Mouse (Mus musculus): Measurements from ENCODE around the gene Arhgap40. TPM values are rescaled to one million over a fixed set of nuclear protein-coding genes. Genes with fewer than 3 reads are reported as not detected.

Arhgap40 gene
- polyA plus RNA-seq, 1 experiment from 2014 or later: 1.7 TPM

DNA sequence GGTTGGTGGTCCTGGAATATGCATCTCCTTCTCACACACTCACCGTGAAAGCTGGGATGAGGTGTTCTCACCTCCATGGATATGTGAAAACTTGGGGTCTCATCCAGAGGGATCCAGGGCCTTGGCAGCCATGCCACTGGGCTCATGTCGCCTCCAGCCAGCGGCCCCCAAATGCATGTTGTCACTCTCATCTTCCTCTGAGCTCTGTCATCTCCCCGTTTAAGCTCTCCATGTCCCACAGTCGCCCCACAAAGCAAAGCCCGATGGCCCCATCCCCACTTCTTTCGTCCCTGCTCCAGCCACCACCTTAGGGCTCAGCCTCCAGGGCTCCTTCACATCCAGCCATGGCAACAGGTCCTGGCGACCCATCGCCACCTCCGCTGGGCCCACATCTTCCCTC lies 5.5 kb upstream of the Arhgap40 start:
- H3K27ac ChIP-seq (ENCODE audit: low read length): no peak overlapping the region
- no peaks in the 10 kb centered on the region for H3K4me1 ChIP-seq (ENCODE audit: control insufficient read depth, insufficient read depth, low read length)
- H3K4me3 ChIP-seq (ENCODE audit: low read depth, low read length): no peak overlapping the region
- no peaks in the 10 kb centered on the region for H3K27me3 ChIP-seq (ENCODE audit: control insufficient read depth, insufficient read depth, low read length)
- H3K9me3 ChIP-seq (ENCODE audit: control insufficient read depth, low read depth, low read length): no peaks in the 10 kb centered on the region
- H3K4me2 ChIP-seq (replicated peaks; ENCODE audit: low read depth, low read length): no peak overlapping the region
- H3K9ac ChIP-seq (replicated peaks; ENCODE audit: low read depth, low read length): no peak overlapping the region
- H3K36me3 ChIP-seq (ENCODE audit: control insufficient read depth, insufficient read depth, low read length): no peaks in the 10 kb centered on the region
- no peak for ATAC-seq (ENCODE audit: insufficient number of reproducible peaks, insufficient read depth, low FRiP score, low read depth)
- 93% methylated on average over 10 of the region's 10 CpGs for WGBS

DNA sequence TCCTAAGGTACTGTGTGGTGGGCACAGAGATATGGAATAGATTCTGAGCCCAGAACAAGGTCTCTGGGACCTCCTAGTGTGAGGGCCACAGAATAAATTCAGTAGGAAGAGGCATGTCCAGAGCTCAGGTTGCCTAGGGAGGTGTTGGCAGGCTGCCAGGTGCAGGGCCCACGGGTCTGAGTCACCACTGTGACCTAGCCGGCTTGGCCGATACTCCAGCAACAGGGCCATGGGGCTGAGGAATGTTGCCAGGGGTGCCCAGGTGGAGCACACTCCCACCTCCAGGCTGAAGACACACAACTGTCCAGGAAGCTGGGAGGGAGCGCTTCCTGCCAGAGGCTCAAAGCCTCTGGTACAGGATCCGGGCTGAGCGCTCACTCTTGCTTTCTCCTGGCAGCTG lies 1.9 kb upstream of the Arhgap40 start:
- H3K4me1 ChIP-seq (ENCODE audit: control insufficient read depth, insufficient read depth, low read length): no peaks in the 10 kb centered on the region
- no peak overlapping the region for H3K9ac ChIP-seq (replicated peaks; ENCODE audit: low read depth, low read length)
- no peaks in the 10 kb centered on the region for H3K9me3 ChIP-seq (ENCODE audit: control insufficient read depth, low read depth, low read length)
- WGBS: 63% methylated on average over 6 of the region's 6 CpGs
- H3K4me3 ChIP-seq (ENCODE audit: low read depth, low read length): no peak overlapping the region
- no peaks in the 10 kb centered on the region for H3K27me3 ChIP-seq (ENCODE audit: control insufficient read depth, insufficient read depth, low read length)
- ATAC-seq (ENCODE audit: insufficient number of reproducible peaks, insufficient read depth, low FRiP score, low read depth): peak; percentile 68
- no peaks in the 10 kb centered on the region for H3K36me3 ChIP-seq (ENCODE audit: control insufficient read depth, insufficient read depth, low read length)
- H3K27ac ChIP-seq (ENCODE audit: low read length): no peak overlapping the region
- H3K4me2 ChIP-seq (replicated peaks; ENCODE audit: low read depth, low read length): no peak overlapping the region

DNA sequence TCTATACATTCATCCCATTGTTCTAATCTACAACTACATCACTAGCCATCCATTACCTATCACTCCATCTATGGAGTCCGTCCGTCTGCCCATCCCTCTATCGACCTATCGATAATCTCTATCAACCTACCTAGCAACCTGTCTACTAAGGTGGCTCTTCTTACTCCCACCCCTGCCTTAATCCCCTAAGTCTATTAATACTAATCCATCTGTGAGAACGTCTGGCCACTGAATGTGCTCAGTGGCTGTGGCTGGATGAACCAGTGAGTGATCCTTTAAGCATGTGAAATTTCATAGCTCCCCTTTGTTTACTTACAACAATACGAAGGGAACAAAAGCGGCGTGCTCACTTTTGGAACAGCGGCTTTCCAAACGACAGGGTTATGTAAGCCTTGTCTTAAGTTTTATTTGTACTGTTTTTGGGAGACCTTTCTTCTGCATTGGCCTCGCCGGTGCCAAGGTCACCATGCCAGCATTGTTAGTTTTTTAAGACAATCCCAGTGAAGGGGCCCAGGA lies 1.3 kb downstream of the Arhgap40 start:
- ATAC-seq (ENCODE audit: insufficient number of reproducible peaks, insufficient read depth, low FRiP score, low read depth): no peak
- Histone ChIP-seq H3K36me3 (ENCODE audit: control insufficient read depth, insufficient read depth, low read length) (no peaks in the 10 kb centered on the region), H3K27me3 (ENCODE audit: control insufficient read depth, insufficient read depth, low read length) (no peaks in the 10 kb centered on the region), H3K4me1 (ENCODE audit: control insufficient read depth, insufficient read depth, low read length) (no peaks in the 10 kb centered on the region), H3K27ac (ENCODE audit: low read length) (no peak overlapping the region), H3K9me3 (ENCODE audit: control insufficient read depth, low read depth, low read length) (no peaks in the 10 kb centered on the region), H3K9ac (replicated peaks; ENCODE audit: low read depth, low read length) (no peak overlapping the region), H3K4me3 (ENCODE audit: low read depth, low read length) (no peak overlapping the region), H3K4me2 (replicated peaks; ENCODE audit: low read depth, low read length) (no peak overlapping the region)
- 65% methylated on average over 12 of the region's 12 CpGs for WGBS

DNA sequence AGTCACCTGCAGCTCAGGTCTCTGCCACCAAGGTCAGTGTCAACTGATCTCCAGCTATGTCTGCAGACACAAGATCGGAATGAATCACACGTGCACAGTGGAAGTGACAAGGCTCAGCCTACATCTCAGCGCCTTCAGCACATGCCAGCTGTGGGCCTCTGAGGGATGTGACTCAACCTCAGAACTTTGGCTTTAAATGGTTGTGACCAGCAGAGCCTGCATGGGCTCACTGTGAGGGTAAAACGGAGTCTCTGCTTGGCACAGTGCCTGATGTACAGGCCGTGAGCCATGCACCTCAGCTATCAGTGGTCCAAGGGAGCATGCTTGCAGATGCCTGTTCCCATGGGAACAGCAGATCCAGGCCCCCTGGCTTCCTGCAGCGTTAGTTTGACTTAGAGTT lies 6.0 kb downstream of the Arhgap40 start:
- Histone ChIP-seq H3K27me3 (ENCODE audit: control insufficient read depth, insufficient read depth, low read length) (no peaks in the 10 kb centered on the region), H3K4me1 (ENCODE audit: control insufficient read depth, insufficient read depth, low read length) (no peaks in the 10 kb centered on the region), H3K4me2 (replicated peaks; ENCODE audit: low read depth, low read length) (no peak overlapping the region), H3K9me3 (ENCODE audit: control insufficient read depth, low read depth, low read length) (no peaks in the 10 kb centered on the region), H3K9ac (replicated peaks; ENCODE audit: low read depth, low read length) (no peak overlapping the region), H3K27ac (ENCODE audit: low read length) (no peak overlapping the region), H3K4me3 (ENCODE audit: low read depth, low read length) (no peak overlapping the region), H3K36me3 (ENCODE audit: control insufficient read depth, insufficient read depth, low read length) (no peaks in the 10 kb centered on the region)
- 55% methylated on average over 6 of the region's 6 CpGs for WGBS
- no peak for ATAC-seq (ENCODE audit: insufficient number of reproducible peaks, insufficient read depth, low FRiP score, low read depth)

DNA sequence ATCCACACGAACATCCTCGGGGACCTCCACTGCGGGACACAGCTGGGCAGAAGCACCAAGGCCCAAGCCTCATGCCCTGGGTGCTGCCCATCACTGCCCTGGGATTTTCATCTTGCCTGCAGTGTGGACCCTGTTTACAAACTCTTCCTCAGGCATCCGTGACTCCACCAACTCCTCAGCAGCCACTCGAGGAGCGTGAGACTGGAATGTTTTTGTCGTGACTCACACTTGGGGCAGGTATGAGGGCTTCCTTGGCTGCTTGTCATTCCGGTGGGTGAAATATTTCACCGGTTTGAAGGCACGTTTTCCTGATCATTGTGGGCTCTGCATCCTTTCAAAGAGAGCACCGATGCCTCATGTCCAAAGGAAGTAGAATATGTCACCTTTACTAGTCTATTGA lies 6.5 kb downstream of the Arhgap40 start:
- Histone ChIP-seq H3K9me3 (ENCODE audit: control insufficient read depth, low read depth, low read length) (no peaks in the 10 kb centered on the region), H3K4me1 (ENCODE audit: control insufficient read depth, insufficient read depth, low read length) (no peaks in the 10 kb centered on the region), H3K27me3 (ENCODE audit: control insufficient read depth, insufficient read depth, low read length) (no peaks in the 10 kb centered on the region), H3K4me3 (ENCODE audit: low read depth, low read length) (no peak overlapping the region), H3K4me2 (replicated peaks; ENCODE audit: low read depth, low read length) (no peak overlapping the region), H3K27ac (ENCODE audit: low read length) (no peak overlapping the region), H3K9ac (replicated peaks; ENCODE audit: low read depth, low read length) (no peak overlapping the region), H3K36me3 (ENCODE audit: control insufficient read depth, insufficient read depth, low read length) (no peaks in the 10 kb centered on the region)
- ATAC-seq (ENCODE audit: insufficient number of reproducible peaks, insufficient read depth, low FRiP score, low read depth): no peak
- WGBS: 57% methylated on average over 11 of the region's 11 CpGs

DNA sequence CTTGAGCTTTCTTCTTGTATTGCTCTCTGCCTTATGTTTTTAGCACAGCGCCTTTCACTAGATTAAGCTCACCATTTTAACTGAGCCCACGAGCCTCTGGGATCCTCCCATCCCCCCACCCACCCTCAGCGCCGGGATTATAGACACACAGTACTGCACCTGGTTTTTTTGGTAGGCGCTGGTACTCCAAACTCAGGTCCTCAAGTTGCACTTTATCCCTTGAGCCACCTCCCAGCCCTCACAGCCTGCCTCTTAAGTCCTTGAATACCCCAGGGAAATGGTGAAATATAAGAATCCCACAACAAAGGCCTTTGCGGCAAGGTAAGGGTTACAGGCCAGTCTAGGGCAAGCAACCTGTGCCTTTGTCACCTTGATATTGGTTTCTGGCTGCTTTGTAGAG lies 7.2 kb downstream of the Arhgap40 start:
- Histone ChIP-seq H3K4me1 (ENCODE audit: control insufficient read depth, insufficient read depth, low read length) (no peaks in the 10 kb centered on the region), H3K36me3 (ENCODE audit: control insufficient read depth, insufficient read depth, low read length) (no peaks in the 10 kb centered on the region), H3K4me2 (replicated peaks; ENCODE audit: low read depth, low read length) (no peak overlapping the region), H3K9me3 (ENCODE audit: control insufficient read depth, low read depth, low read length) (no peaks in the 10 kb centered on the region), H3K27me3 (ENCODE audit: control insufficient read depth, insufficient read depth, low read length) (no peaks in the 10 kb centered on the region), H3K9ac (replicated peaks; ENCODE audit: low read depth, low read length) (no peak overlapping the region), H3K4me3 (ENCODE audit: low read depth, low read length) (no peak overlapping the region), H3K27ac (ENCODE audit: low read length) (no peak overlapping the region)
- ATAC-seq (ENCODE audit: insufficient number of reproducible peaks, insufficient read depth, low FRiP score, low read depth): no peak
- 83% methylated on average over 6 of the region's 6 CpGs for WGBS

DNA sequence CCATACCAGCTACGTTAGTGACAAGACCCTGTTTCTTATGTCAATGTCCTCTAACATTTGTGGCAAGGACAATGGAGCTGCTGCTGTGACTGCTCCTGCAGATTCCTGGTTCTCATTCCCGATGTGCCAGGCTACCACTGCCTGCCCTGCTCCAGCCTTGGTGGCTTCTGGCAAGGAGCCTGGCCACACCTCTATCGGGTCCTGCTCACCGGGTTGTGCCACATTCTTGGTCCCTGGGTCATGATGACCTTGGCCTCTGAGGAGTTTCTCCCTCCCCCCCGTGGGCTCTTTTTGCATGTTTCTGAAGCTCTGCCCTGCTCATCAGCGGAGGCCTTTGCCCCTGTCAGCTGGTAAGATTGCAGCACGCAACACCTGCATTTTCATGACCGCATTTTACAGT lies 10.5 kb downstream of the Arhgap40 start:
- no peak for ATAC-seq (ENCODE audit: insufficient number of reproducible peaks, insufficient read depth, low FRiP score, low read depth)
- 74% methylated on average over 8 of the region's 8 CpGs for WGBS
- no peak overlapping the region for H3K4me2 ChIP-seq (replicated peaks; ENCODE audit: low read depth, low read length)
- H3K9ac ChIP-seq (replicated peaks; ENCODE audit: low read depth, low read length): no peak overlapping the region
- no peaks in the 10 kb centered on the region for H3K4me1 ChIP-seq (ENCODE audit: control insufficient read depth, insufficient read depth, low read length)
- H3K9me3 ChIP-seq (ENCODE audit: control insufficient read depth, low read depth, low read length): no peaks in the 10 kb centered on the region
- no peak overlapping the region for H3K27ac ChIP-seq (ENCODE audit: low read length)
- no peak overlapping the region for H3K4me3 ChIP-seq (ENCODE audit: low read depth, low read length)
- H3K36me3 ChIP-seq (ENCODE audit: control insufficient read depth, insufficient read depth, low read length): no peaks in the 10 kb centered on the region
- no peaks in the 10 kb centered on the region for H3K27me3 ChIP-seq (ENCODE audit: control insufficient read depth, insufficient read depth, low read length)

DNA sequence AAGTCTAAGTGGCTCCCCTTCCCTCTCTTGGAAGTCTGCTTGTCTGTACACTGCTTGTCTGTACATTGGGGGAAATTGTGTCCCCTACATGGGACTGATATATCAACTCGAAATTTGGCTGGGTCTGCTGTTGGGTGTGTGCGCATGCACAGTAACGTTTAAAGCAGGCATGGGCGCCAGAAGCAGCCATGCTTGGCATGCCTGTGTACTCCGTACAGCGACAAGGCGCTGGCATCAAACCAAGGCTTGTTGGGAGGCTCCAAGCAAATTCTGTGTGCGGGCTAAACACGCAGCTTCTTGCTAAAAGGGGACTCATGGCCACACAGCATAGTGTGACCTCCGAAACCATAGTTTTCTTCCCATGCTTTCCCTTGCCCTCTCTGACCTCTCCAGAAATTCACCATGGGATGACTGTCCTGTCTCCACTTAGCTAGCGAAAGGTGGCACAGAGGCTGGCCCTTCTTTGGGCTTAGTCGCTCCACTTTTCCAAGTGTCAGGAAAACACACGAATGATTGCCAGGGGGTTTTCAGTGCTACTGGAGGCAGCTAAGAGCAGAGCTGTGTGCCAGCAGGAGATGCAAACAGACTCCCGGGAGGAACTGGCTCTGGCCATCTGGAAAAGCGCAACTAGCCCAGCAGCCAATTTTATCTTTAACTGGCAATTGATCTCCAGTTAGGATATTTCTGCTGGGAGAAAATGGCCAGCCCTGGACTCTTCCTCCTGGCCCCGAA lies 11.7 kb downstream of the Arhgap40 start:
- Histone ChIP-seq H3K4me3 (ENCODE audit: low read depth, low read length) (no peak overlapping the region), H3K9ac (replicated peaks; ENCODE audit: low read depth, low read length) (no peak overlapping the region), H3K4me1 (ENCODE audit: control insufficient read depth, insufficient read depth, low read length) (no peaks in the 10 kb centered on the region), H3K27me3 (ENCODE audit: control insufficient read depth, insufficient read depth, low read length) (no peaks in the 10 kb centered on the region), H3K36me3 (ENCODE audit: control insufficient read depth, insufficient read depth, low read length) (no peaks in the 10 kb centered on the region), H3K4me2 (replicated peaks; ENCODE audit: low read depth, low read length) (no peak overlapping the region), H3K9me3 (ENCODE audit: control insufficient read depth, low read depth, low read length) (no peaks in the 10 kb centered on the region), H3K27ac (ENCODE audit: low read length) (no peak overlapping the region)
- no peak for ATAC-seq (ENCODE audit: insufficient number of reproducible peaks, insufficient read depth, low FRiP score, low read depth)
- 84% methylated on average over 16 of the region's 16 CpGs for WGBS

DNA sequence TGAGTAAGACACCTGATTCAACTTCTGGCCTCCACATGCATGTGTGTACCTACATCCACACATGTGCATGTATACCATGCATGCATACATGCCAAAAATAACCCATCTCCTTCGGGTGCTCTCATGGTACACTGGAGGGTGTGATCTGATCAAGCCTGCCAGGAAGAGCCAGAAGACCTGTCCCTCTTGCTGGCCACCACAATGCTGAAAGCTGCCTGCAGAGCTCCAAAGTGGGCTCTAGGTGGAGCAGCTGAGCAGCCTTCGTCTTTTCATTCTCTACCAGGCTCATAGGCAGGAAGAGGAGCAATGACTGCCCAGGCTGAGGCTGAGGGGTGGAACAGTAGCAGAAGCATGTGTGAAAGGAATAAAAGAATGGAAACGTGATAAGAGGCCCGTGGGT lies 21.5 kb downstream of the Arhgap40 start:
- H3K4me1 ChIP-seq (ENCODE audit: control insufficient read depth, insufficient read depth, low read length): no peaks in the 10 kb centered on the region
- H3K27me3 ChIP-seq (ENCODE audit: control insufficient read depth, insufficient read depth, low read length): no peaks in the 10 kb centered on the region
- 3% methylated on average over 4 of the region's 4 CpGs for WGBS
- H3K27ac ChIP-seq (ENCODE audit: low read length): no peak overlapping the region
- no peak overlapping the region for H3K9ac ChIP-seq (replicated peaks; ENCODE audit: low read depth, low read length)
- no peak overlapping the region for H3K4me3 ChIP-seq (ENCODE audit: low read depth, low read length)
- ATAC-seq (ENCODE audit: insufficient number of reproducible peaks, insufficient read depth, low FRiP score, low read depth): no peak
- H3K9me3 ChIP-seq (ENCODE audit: control insufficient read depth, low read depth, low read length): no peaks in the 10 kb centered on the region
- no peaks in the 10 kb centered on the region for H3K36me3 ChIP-seq (ENCODE audit: control insufficient read depth, insufficient read depth, low read length)
- H3K4me2 ChIP-seq (replicated peaks; ENCODE audit: low read depth, low read length): no peak overlapping the region

Data from stomach, embryonic 14.5 days (tissue).